Mouse (Mus musculus) limb, embryonic 12.5 days (tissue): ENCODE measurements around the gene Gm47955. TPM values are rescaled to one million over a fixed set of nuclear protein-coding genes. Genes with fewer than 3 reads are reported as not detected.
"Not testable (repeated sequence)": the region's sequence is repeated elsewhere in the genome, so short reads cannot be mapped to it uniquely, and the experiment has no call there.

Experiments
- ATAC-seq: fragments of 200-750 bp; cut with Nextera tagmentation; 2 replicates; pipeline ENCODE4 v1.8.0; 2017; ENCODE audit warnings: low read depth, moderate TSS enrichment; ENCODE audit not compliant: insufficient number of reproducible peaks, insufficient read depth, low FRiP score, low TSS enrichment
- H3K27ac ChIP-seq: fragments of 300-500 bp; sonication (generic); 2 replicates; pipeline ENCODE4 v1.5.1; 2016; ENCODE audit warnings: mild to moderate bottlenecking, moderate library complexity
- H3K27me3 ChIP-seq: fragments of 300-500 bp; sonication (generic); 2 replicates; pipeline ENCODE4 v1.6.1; 2016; ENCODE audit warnings: mild to moderate bottlenecking, moderate library complexity
- H3K36me3 ChIP-seq: fragments of 300-500 bp; sonication (generic); 2 replicates; pipeline ENCODE4 v1.6.1; 2016; ENCODE audit warnings: mild to moderate bottlenecking, moderate library complexity
- H3K4me1 ChIP-seq: fragments of 300-500 bp; sonication (generic); replicated peaks from 2 replicates; pipeline ENCODE4 v1.6.1; 2016
- H3K4me2 ChIP-seq: fragments of 300-500 bp; sonication (generic); 2 replicates; pipeline ENCODE4 v1.6.1; 2016; ENCODE audit warnings: mild to moderate bottlenecking, moderate library complexity
- H3K4me3 ChIP-seq: fragments of 300-500 bp; sonication (generic); replicated peaks from 2 replicates; pipeline ENCODE4 v1.5.1; 2016; ENCODE audit warnings: mild to moderate bottlenecking
- H3K9ac ChIP-seq: fragments of 300-500 bp; sonication (generic); replicated peaks from 2 replicates; pipeline ENCODE4 v1.6.1; 2016; ENCODE audit warnings: mild to moderate bottlenecking, moderate library complexity
- H3K9me3 ChIP-seq: fragments of 300-500 bp; sonication (generic); 2 replicates; pipeline ENCODE4 v1.6.1; 2016; ENCODE audit warnings: mild to moderate bottlenecking, moderate library complexity
- WGBS: fragments of 180-500 bp; shearing (Covaris S2); methylation state at CpG from one replicate; pipeline ENCODE4 v1.1.7; 2016; 5-methylcytosine and 5-hydroxymethylcytosine counted together
- polyA plus RNA-seq: library from polyadenylated mRNA; unstranded; fragments of >200 nt; fragmentation: Nextera tagmentation; extraction: Ambion mirVana; gene quantifications from 2 replicates; pipeline ENCODE4 v1.2.1, GENCODE M21; 2016

Gm47955 gene
- polyA plus RNA-seq, 1 experiment from 2014 or later = not detected

DNA sequence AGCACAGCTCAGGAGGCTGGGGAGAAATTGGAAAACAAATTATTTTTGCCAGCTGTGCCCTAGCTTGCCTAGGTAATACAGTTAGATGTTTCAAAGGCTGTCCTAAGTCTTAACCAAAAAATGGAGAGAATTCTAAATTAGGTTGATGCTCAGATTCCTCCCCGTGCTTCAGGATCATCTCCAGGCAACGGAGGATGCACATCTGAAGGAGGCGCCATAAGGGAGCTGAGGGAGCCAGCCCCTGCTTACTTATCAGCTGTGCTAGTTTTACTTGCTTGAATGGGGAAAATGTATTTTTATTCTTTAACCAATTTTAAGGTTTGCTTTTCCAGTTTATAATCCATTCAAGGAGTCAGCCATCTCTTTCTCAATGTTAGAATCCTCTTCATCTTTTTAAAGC lies 33.9 kb downstream of the Gm47955 start:
- Histone ChIP-seq H3K36me3 (no peaks in the 10 kb centered on the region), H3K27ac (no peak overlapping the region), H3K9ac (no peak overlapping the region), H3K4me3 (no peak overlapping the region), H3K9me3 (no peaks in the 10 kb centered on the region), H3K4me2 (no peak overlapping the region), H3K4me1 (no peaks in the 10 kb centered on the region), H3K27me3 (no peaks in the 10 kb centered on the region)
- WGBS = 79% methylated on average over 3 of the region's 3 CpGs
- ATAC-seq = no peak

DNA sequence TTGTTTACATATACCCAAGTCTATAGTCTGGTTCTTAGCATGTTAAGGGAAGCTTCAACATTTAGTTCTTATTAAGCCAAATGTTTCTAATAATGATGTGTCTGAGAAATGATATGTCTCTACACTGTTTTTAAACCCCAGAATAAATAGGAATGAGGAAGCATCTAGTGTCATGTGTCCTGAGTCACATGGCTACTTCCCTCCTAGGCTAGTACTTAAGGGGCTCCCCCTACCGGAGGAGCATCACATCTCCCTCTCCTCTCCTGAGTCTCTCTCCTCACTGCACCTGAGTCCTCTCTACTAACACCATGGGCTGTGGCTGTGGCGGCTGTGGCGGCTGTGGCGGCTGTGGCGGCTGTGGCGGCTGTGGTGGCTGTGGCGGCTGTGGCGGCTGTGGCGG lies 40.2 kb downstream of the Gm47955 start, which contains the start of gene Gm47959:
Gene Gm47959 (plus strand): TSS at position 243 of the 400 bp plus-strand sequence.
- not testable (repeated sequence) for H3K4me1 ChIP-seq, H3K27ac ChIP-seq, H3K4me3 ChIP-seq, H3K4me2 ChIP-seq, H3K36me3 ChIP-seq, H3K9me3 ChIP-seq, H3K9ac ChIP-seq, ATAC-seq, H3K27me3 ChIP-seq
- WGBS = 94% methylated on average over 9 of the region's 9 CpGs

GRCm38 (mm10) chr1:83006218-83007179 lies 46.4 kb downstream of the Gm47955 start:
- Histone ChIP-seq H3K9ac (no peak overlapping the region), H3K27ac (no peak overlapping the region), H3K4me2 (no peak overlapping the region), H3K4me3 (no peak overlapping the region), H3K9me3 (no peaks in the 10 kb centered on the region), H3K4me1 (no peaks in the 10 kb centered on the region), H3K36me3 (no peaks in the 10 kb centered on the region), H3K27me3 (no peaks in the 10 kb centered on the region)
- 85% methylated on average over 8 of the region's 8 CpGs for WGBS
- ATAC-seq = no peak

- WGBS = 77% methylated on average over 6 of the region's 6 CpGs
- no peaks in the 10 kb centered on the region for H3K9me3 ChIP-seq
- no peak for ATAC-seq
These were observed 47.4 kb downstream of the Gm47955 start for GRCm38 (mm10) chr1:83007471-83007870.

More at GRCm38 (mm10) chr1:83007471-83007870, 47.4 kb downstream of the Gm47955 start:
- no peak overlapping the region for H3K9ac ChIP-seq
- H3K4me1 ChIP-seq = no peaks in the 10 kb centered on the region
- H3K27me3 ChIP-seq = no peaks in the 10 kb centered on the region
- no peak overlapping the region for H3K4me3 ChIP-seq
- no peak overlapping the region for H3K4me2 ChIP-seq
- no peak overlapping the region for H3K27ac ChIP-seq
- H3K36me3 ChIP-seq = no peaks in the 10 kb centered on the region

Other genes starting within 250 kb of the Gm47955 start
- 210 and 228 TPM in 2 replicates for gene Mff, start 235.4 kb upstream of the Gm47955 start, polyA plus RNA-seq
- 0.23 TPM in 1 of 2 replicates, not detected in the other for gene Tm4sf20, start 191.8 kb upstream of the Gm47955 start, polyA plus RNA-seq
- gene Gm47791, start 189.0 kb upstream of the Gm47955 start, polyA plus RNA-seq = not detected in 2 replicates
- gene Agfg1, start 120.8 kb upstream of the Gm47955 start, polyA plus RNA-seq = 35.9 and 37.6 TPM in 2 replicates
- gene A030005L19Rik, start 47.0 kb upstream of the Gm47955 start, polyA plus RNA-seq = not detected in 2 replicates
- gene A030014E15Rik, start 35.4 kb upstream of the Gm47955 start, polyA plus RNA-seq = not detected in 2 replicates
- gene Gm6217, start 28.9 kb upstream of the Gm47955 start, polyA plus RNA-seq = not detected in 2 replicates
- gene A030003K21Rik, start 16.9 kb upstream of the Gm47955 start, polyA plus RNA-seq = not detected in 2 replicates
- gene Gm7544, start 4.3 kb upstream of the Gm47955 start, polyA plus RNA-seq = not detected in 2 replicates
- not detected in 2 replicates for gene Gm47959, start 40.3 kb downstream of the Gm47955 start, polyA plus RNA-seq
- 0.19 and 0.44 TPM in 2 replicates for gene Slc19a3, start 78.2 kb downstream of the Gm47955 start, polyA plus RNA-seq
- not detected in 2 replicates for gene Krtap28-10, start 82.2 kb downstream of the Gm47955 start, polyA plus RNA-seq
- gene Gm47969, start 84.6 kb downstream of the Gm47955 start, polyA plus RNA-seq = not detected in 2 replicates
- gene A030005K14Rik, start 99.1 kb downstream of the Gm47955 start, polyA plus RNA-seq = not detected in 2 replicates
- gene Krtap28-13, start 100.6 kb downstream of the Gm47955 start, polyA plus RNA-seq = not detected in 2 replicates
- not detected in 2 replicates for gene Ccl20, start 156.5 kb downstream of the Gm47955 start, polyA plus RNA-seq
- not detected in 2 replicates for gene Daw1, start 199.5 kb downstream of the Gm47955 start, polyA plus RNA-seq